Mouse (Mus musculus) stomach, embryonic 14.5 days (tissue): ENCODE results near the gene Mrpl53. TPM values are rescaled to one million over a fixed set of nuclear protein-coding genes. Genes with fewer than 3 reads are reported as not detected.
"Not testable (repeated sequence)": the region's sequence is repeated elsewhere in the genome, so short reads cannot be mapped to it uniquely, and the experiment has no call there.

ENCODE experiments used
- ATAC-seq: fragments of 200-750 bp; cut with Nextera tagmentation; 2 replicates; pipeline ENCODE4 v1.8.0; 2017; ENCODE audit warnings: low read depth, moderate TSS enrichment; ENCODE audit not compliant: insufficient number of reproducible peaks, insufficient read depth, low FRiP score
- H3K27ac ChIP-seq: fragments of 300-500 bp; sonication (generic); 2 replicates; pipeline ENCODE4 v1.5.1; 2014; ENCODE audit warnings: mild to moderate bottlenecking, low read length, moderate library complexity, mixed read lengths
- H3K27me3 ChIP-seq: fragments of 300-500 bp; sonication (generic); 2 replicates; pipeline ENCODE4 v1.6.1; 2014; ENCODE audit warnings: low read length, control low read depth, mixed read lengths; ENCODE audit not compliant: control insufficient read depth, insufficient read depth
- H3K36me3 ChIP-seq: fragments of 300-500 bp; sonication (generic); 2 replicates; pipeline ENCODE4 v1.6.1; 2014; ENCODE audit warnings: mild to moderate bottlenecking, control low read depth, low read length, moderate library complexity, mixed read lengths; ENCODE audit not compliant: control insufficient read depth, insufficient read depth
- H3K4me1 ChIP-seq: fragments of 300-500 bp; sonication (generic); 2 replicates; pipeline ENCODE4 v1.6.1; 2014; ENCODE audit warnings: low read length, control low read depth, mixed read lengths; ENCODE audit not compliant: control insufficient read depth, insufficient read depth
- H3K4me2 ChIP-seq: fragments of 300-500 bp; sonication (generic); replicated peaks from 2 replicates; pipeline ENCODE4 v1.6.1; 2014; ENCODE audit warnings: low read depth, low read length, control low read depth
- H3K4me3 ChIP-seq: fragments of 300-500 bp; sonication (generic); 2 replicates; pipeline ENCODE4 v1.5.1; 2014; ENCODE audit warnings: low read depth, low read length, control low read depth
- H3K9ac ChIP-seq: fragments of 300-500 bp; sonication (generic); replicated peaks from 2 replicates; pipeline ENCODE4 v1.6.1; 2014; ENCODE audit warnings: low read depth, mild to moderate bottlenecking, control low read depth, low read length, moderate library complexity, mixed read lengths
- H3K9me3 ChIP-seq: fragments of 300-500 bp; sonication (generic); 2 replicates; pipeline ENCODE4 v1.6.1; 2016; ENCODE audit warnings: low read depth, low read length, control low read depth; ENCODE audit not compliant: control insufficient read depth
- WGBS: fragments of 180-500 bp; shearing (Covaris S2); extraction: QIAGEN DNeasy Blood & Tissue Kit; methylation state at CpG from one replicate; pipeline ENCODE4 v1.1.7; 2014; 5-methylcytosine and 5-hydroxymethylcytosine counted together
- microRNA counts: library from miRNA; unstranded; fragments of <30 nt; microRNA quantifications from one replicate; lab custom pipeline; 2016
- microRNA-seq: library from miRNA; unstranded; fragments of <30 nt; microRNA quantifications from one replicate; pipeline ENCODE4, GENCODE M21; 2016
- polyA plus RNA-seq: library from polyadenylated mRNA; unstranded; fragments of >200 nt; fragmentation: Nextera tagmentation; extraction: Ambion mirVana; gene quantifications from 2 replicates; pipeline ENCODE4 v1.2.1, GENCODE M21; 2014

Gene Mrpl53
- polyA plus RNA-seq, 1 experiment from 2014 or later, result 129 TPM

DNA sequence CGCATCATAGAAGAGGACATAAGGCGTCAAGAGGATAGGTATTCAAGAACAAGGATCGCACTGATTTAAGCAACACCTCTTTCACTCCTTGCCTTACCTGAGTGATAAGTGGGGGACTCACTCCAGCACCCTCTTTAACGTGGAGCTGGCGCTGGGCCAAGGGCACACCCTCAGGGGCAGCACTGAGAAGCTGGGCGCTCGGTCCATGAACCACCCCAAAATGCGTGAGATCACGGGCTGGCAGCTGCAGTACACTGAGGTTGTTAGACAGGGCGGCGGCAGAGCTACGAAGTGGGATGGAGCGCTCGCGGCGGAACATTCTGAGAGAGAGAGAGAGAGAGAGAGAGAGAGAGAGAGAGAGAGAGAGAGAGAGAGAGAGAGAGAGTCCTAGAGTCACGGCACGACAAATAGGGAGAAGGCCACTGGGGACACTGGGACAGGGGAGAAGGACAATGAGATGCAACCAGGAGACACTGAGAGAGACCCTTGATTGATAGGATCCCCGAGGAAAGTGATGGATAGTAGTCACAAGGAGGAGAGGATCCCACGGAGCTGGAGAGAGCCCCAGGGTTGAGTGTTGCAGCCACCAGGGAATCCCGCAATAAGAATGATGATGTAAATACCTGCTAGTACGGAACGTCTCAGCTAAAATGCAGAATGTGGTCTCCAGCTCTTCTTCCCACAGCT lies 46.9 kb downstream of the Mrpl53 start:
- H3K27me3 ChIP-seq, result peaks cover 1% of the 10 kb centered on the region
- peaks cover 6% of the 10 kb centered on the region for H3K36me3 ChIP-seq
- no peak for ATAC-seq
- peak overlapping the region; percentile 46 for H3K4me3 ChIP-seq
- H3K4me2 ChIP-seq, result peak overlapping the region; percentile 71
- no peak overlapping the region for H3K27ac ChIP-seq
- no peaks in the 10 kb centered on the region for H3K4me1 ChIP-seq
- no peaks in the 10 kb centered on the region for H3K9me3 ChIP-seq
- 6% methylated on average over 23 of the region's 23 CpGs for WGBS
- peak overlapping the region; percentile 32; the same call in 1 of the 2 replicates for H3K9ac ChIP-seq

DNA sequence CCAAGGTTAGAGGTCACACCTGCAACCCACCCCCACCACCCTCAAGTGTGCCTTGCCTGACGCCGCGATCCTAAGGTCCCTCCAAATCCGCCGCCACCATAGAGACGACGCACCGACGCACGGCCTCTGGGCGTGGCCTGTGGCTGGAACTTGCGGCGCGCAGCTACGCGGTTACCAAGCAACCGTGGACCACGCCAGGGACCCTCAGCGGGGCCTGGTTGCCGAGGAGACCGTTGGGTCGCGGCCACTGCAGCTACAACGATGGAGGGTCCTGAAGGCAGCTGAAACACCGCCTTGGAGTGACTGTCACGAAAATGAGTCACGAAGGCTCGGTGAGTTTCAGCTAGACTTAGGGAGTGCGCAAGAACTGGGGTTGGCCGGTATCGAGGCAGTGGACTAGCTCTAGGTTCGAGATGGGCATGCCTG lies 47.4 kb downstream of the Mrpl53 start, which contains the start of the genes Wdr54 and 1700003E16Rik:
Wdr54 (minus strand) TSS at position 139 of the 426 bp plus-strand sequence.
1700003E16Rik (plus strand) TSS at position 146 of the 426 bp plus-strand sequence.
- WGBS, result 2% methylated on average over 32 of the region's 32 CpGs
- H3K4me1 ChIP-seq, result no peaks in the 10 kb centered on the region
- peaks cover 6% of the 10 kb centered on the region for H3K36me3 ChIP-seq
- H3K4me3 ChIP-seq, result peak within 1 kb of the TSS; percentile 46
- peaks cover 5% of the 10 kb centered on the region for H3K27me3 ChIP-seq
- peak within 1 kb of the TSS; percentile 71 for H3K4me2 ChIP-seq
- no peaks in the 10 kb centered on the region for H3K9me3 ChIP-seq
- H3K9ac ChIP-seq, result peak within 1 kb of the TSS; percentile 32; the same call in 1 of the 2 replicates
- ATAC-seq, result peak; percentile 81; the same call in 1 of the 2 replicates
- H3K27ac ChIP-seq, result no peak within 1 kb of the TSS

DNA sequence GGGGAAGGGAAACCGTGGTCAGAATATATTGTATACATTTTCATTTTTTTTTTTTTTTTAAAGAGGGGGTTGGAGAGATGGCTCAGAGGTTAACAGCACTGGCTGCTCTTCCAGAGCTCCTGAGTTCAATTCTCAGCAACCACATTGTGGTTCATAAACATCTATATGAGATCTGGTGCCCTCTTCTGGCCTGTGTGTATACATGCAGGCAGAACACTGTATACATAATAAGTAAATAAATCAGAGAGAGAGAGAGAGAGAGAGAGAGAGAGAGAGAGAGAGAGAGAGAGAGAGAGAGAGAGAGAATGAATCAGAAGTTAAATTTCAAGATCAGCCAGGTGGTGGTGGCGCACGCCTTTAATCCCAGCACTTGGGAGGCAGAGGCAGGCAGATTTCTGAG lies 50.6 kb downstream of the Mrpl53 start:
- H3K9ac ChIP-seq, H3K9me3 ChIP-seq, H3K4me1 ChIP-seq, H3K4me2 ChIP-seq, H3K27ac ChIP-seq, H3K36me3 ChIP-seq, H3K4me3 ChIP-seq, ATAC-seq: not testable (repeated sequence)
- WGBS, result 23% methylated on average over 3 of the region's 3 CpGs
- H3K27me3 ChIP-seq, result peaks cover 11% of the 10 kb centered on the region

MicroRNAs within 50 kb of the gene (microRNA counts, 519-probe panel; counts per million panel counts)
- not detected for microRNA mmu-miR-3470a+mmu-miR-3470b (lab: Ali Mortazavi, UCI)

Small RNAs within 50 kb of the gene (microRNA-seq; reads per million reads assigned to microRNA genes)
- not detected for gene Mir3470a

Other genes with a start within 250 kb of the Mrpl53 start
- 1.8 and 1.9 TPM in 2 replicates for gene Sema4f, start 169.3 kb upstream of the Mrpl53 start, polyA plus RNA-seq
- 0.35 and 0.87 TPM in 2 replicates for gene M1ap, start 162.1 kb upstream of the Mrpl53 start, polyA plus RNA-seq
- gene Dok1, start 75.6 kb upstream of the Mrpl53 start, polyA plus RNA-seq, result 8.5 and 9.7 TPM in 2 replicates
- gene Loxl3, start 74.9 kb upstream of the Mrpl53 start, polyA plus RNA-seq, result 15.6 and 16.2 TPM in 2 replicates
- gene Aup1, start 54.5 kb upstream of the Mrpl53 start, polyA plus RNA-seq, result 135 and 154 TPM in 2 replicates
- gene Htra2, start 53.8 kb upstream of the Mrpl53 start, polyA plus RNA-seq, result 40.3 and 41.0 TPM in 2 replicates
- 4.2 and 4.5 TPM in 2 replicates for gene Dqx1, start 51.2 kb upstream of the Mrpl53 start, polyA plus RNA-seq
- gene Tlx2, start 38.7 kb upstream of the Mrpl53 start, polyA plus RNA-seq, result 8.4 and 9.2 TPM in 2 replicates
- 33.0 and 38.8 TPM in 2 replicates for gene Pcgf1, start 31.2 kb upstream of the Mrpl53 start, polyA plus RNA-seq
- gene Lbx2, start 22.7 kb upstream of the Mrpl53 start, polyA plus RNA-seq, result 1.2 and 1.8 TPM in 2 replicates
- gene Ccdc142, start 7.4 kb upstream of the Mrpl53 start, polyA plus RNA-seq, result 2.0 and 3.5 TPM in 2 replicates
- gene Gm42688, start 7.4 kb upstream of the Mrpl53 start, polyA plus RNA-seq, result 1.7 and 2.0 TPM in 2 replicates
- gene Mogs, start 6.5 kb downstream of the Mrpl53 start, polyA plus RNA-seq, result 24.4 and 31.2 TPM in 2 replicates
- 91.3 and 99.6 TPM in 2 replicates for gene Wbp1, start 12.5 kb downstream of the Mrpl53 start, polyA plus RNA-seq
- 13.6 and 16.5 TPM in 2 replicates for gene Ino80b, start 16.4 kb downstream of the Mrpl53 start, polyA plus RNA-seq
- gene Rtkn, start 26.4 kb downstream of the Mrpl53 start, polyA plus RNA-seq, result 18.8 and 19.2 TPM in 2 replicates
- gene Wdr54, start 47.4 kb downstream of the Mrpl53 start, polyA plus RNA-seq, result 5.3 and 5.8 TPM in 2 replicates
- gene 1700003E16Rik, start 47.4 kb downstream of the Mrpl53 start, polyA plus RNA-seq, result 0.77 and 1.2 TPM in 2 replicates
- 70.4 and 73.9 TPM in 2 replicates for gene Dctn1, start 56.9 kb downstream of the Mrpl53 start, polyA plus RNA-seq
- gene Slc4a5, start 110.8 kb downstream of the Mrpl53 start, polyA plus RNA-seq, result 0.34 and 0.38 TPM in 2 replicates
- 32.4 and 34.3 TPM in 2 replicates for gene Mthfd2, start 216.9 kb downstream of the Mrpl53 start, polyA plus RNA-seq
- gene Mob1a, start 217.0 kb downstream of the Mrpl53 start, polyA plus RNA-seq, result 78.5 and 81.2 TPM in 2 replicates
- gene Bola3, start 240.1 kb downstream of the Mrpl53 start, polyA plus RNA-seq, result 118 and 123 TPM in 2 replicates